Mouse (Mus musculus): Measurements from ENCODE around the gene Nedd9. TPM values are rescaled to one million over a fixed set of nuclear protein-coding genes. Genes with fewer than 3 reads are reported as not detected.

Gene Nedd9
- total and polyA plus RNA-seq, 3 experiments, result 15.2 to 28.9 (median 26.7) TPM

GRCm38 (mm10) chr13:41377856-41378255, 109.3 kb downstream of the Nedd9 start:
- TF ChIP-seq EP300 (IDR thresholded peaks at IDR 0.05; ENCODE audit: insufficient read depth, low read depth, low read length) (no peak), POLR2A (IDR thresholded peaks at IDR 0.05; ENCODE audit: insufficient read depth, low read depth, low read length) (no peak), CTCF (IDR thresholded peaks at IDR 0.05) (no peak)
- Histone ChIP-seq H3K9ac (ENCODE audit: low read depth, low read length) (no peak overlapping the region), H3K4me1 (ENCODE audit: control insufficient read depth, insufficient read depth, low read length) (no peaks in the 10 kb centered on the region), H3K79me2 (replicated peaks; ENCODE audit: control insufficient read depth, insufficient read depth, low read length) (no peaks in the 10 kb centered on the region), H3K27me3 (ENCODE audit: control insufficient read depth, insufficient read depth, low read length) (no peaks in the 10 kb centered on the region), H3K36me3 (ENCODE audit: control insufficient read depth, insufficient read depth, low read length) (no peaks in the 10 kb centered on the region), H3K27ac (no peak overlapping the region), H3K4me3 (no peak overlapping the region)
- 94% methylated on average over 9 of the region's 9 CpGs for WGBS
- DNase-seq, result no peak
- intact Hi-C loops (cut with DNase I), result no loop called here

GRCm38 (mm10) chr13:41377011-41377431, 110.1 kb downstream of the Nedd9 start:
- WGBS, result 85% methylated on average over 2 of the region's 2 CpGs
- intact Hi-C loops (cut with DNase I), result no loop called here
- peaks cover 2% of the 10 kb centered on the region; the same call in 1 of the 2 replicates for H3K4me1 ChIP-seq (ENCODE audit: control insufficient read depth, insufficient read depth, low read length)
- H3K79me2 ChIP-seq (replicated peaks; ENCODE audit: control insufficient read depth, insufficient read depth, low read length), result no peaks in the 10 kb centered on the region
- no peaks in the 10 kb centered on the region for H3K36me3 ChIP-seq (ENCODE audit: control insufficient read depth, insufficient read depth, low read length)
- H3K27me3 ChIP-seq (ENCODE audit: control insufficient read depth, insufficient read depth, low read length), result no peaks in the 10 kb centered on the region
- no peak for DNase-seq
- no peak overlapping the region for H3K9ac ChIP-seq (ENCODE audit: low read depth, low read length)
- TF ChIP-seq EP300 (IDR thresholded peaks at IDR 0.05; ENCODE audit: insufficient read depth, low read depth, low read length) (no peak), POLR2A (IDR thresholded peaks at IDR 0.05; ENCODE audit: insufficient read depth, low read depth, low read length) (no peak), CTCF (IDR thresholded peaks at IDR 0.05) (no peak)
- H3K27ac ChIP-seq, result no peak overlapping the region
- H3K4me3 ChIP-seq, result no peak overlapping the region

GRCm38 (mm10) chr13:41376111-41376510, 111.1 kb downstream of the Nedd9 start:
- intact Hi-C loops (cut with DNase I), result no loop called here

GRCm38 (mm10) chr13:41375696-41376095, 111.5 kb downstream of the Nedd9 start:
- DNase-seq, result no peak
- Histone ChIP-seq H3K27me3 (ENCODE audit: control insufficient read depth, insufficient read depth, low read length) (no peaks in the 10 kb centered on the region), H3K27ac (no peak overlapping the region), H3K4me1 (ENCODE audit: control insufficient read depth, insufficient read depth, low read length) (peaks cover 2% of the 10 kb centered on the region; the same call in 1 of the 2 replicates), H3K9ac (ENCODE audit: low read depth, low read length) (no peak overlapping the region), H3K36me3 (ENCODE audit: control insufficient read depth, insufficient read depth, low read length) (no peaks in the 10 kb centered on the region), H3K4me3 (no peak overlapping the region), H3K79me2 (replicated peaks; ENCODE audit: control insufficient read depth, insufficient read depth, low read length) (no peaks in the 10 kb centered on the region)
- intact Hi-C loops (cut with DNase I), result no loop called here
- 80% methylated on average over 6 of the region's 6 CpGs for WGBS
- TF ChIP-seq POLR2A (IDR thresholded peaks at IDR 0.05; ENCODE audit: insufficient read depth, low read depth, low read length), result no peak
- no peak for TF ChIP-seq EP300 (IDR thresholded peaks at IDR 0.05; ENCODE audit: insufficient read depth, low read depth, low read length)
- no peak for TF ChIP-seq CTCF (IDR thresholded peaks at IDR 0.05)

More at GRCm38 (mm10) chr13:41376111-41376510, 111.1 kb downstream of the Nedd9 start:
- Histone ChIP-seq H3K79me2 (replicated peaks; ENCODE audit: control insufficient read depth, insufficient read depth, low read length) (no peaks in the 10 kb centered on the region), H3K4me3 (no peak overlapping the region), H3K9ac (ENCODE audit: low read depth, low read length) (no peak overlapping the region), H3K27me3 (ENCODE audit: control insufficient read depth, insufficient read depth, low read length) (no peaks in the 10 kb centered on the region), H3K27ac (no peak overlapping the region), H3K4me1 (ENCODE audit: control insufficient read depth, insufficient read depth, low read length) (peaks cover 2% of the 10 kb centered on the region; the same call in 1 of the 2 replicates), H3K36me3 (ENCODE audit: control insufficient read depth, insufficient read depth, low read length) (no peaks in the 10 kb centered on the region)
- 88% methylated on average over 4 of the region's 4 CpGs for WGBS
- TF ChIP-seq EP300 (IDR thresholded peaks at IDR 0.05; ENCODE audit: insufficient read depth, low read depth, low read length) (no peak), CTCF (IDR thresholded peaks at IDR 0.05) (no peak), POLR2A (IDR thresholded peaks at IDR 0.05; ENCODE audit: insufficient read depth, low read depth, low read length) (no peak)
- DNase-seq, result no peak

- TF ChIP-seq CTCF (IDR thresholded peaks at IDR 0.05) (no peak), POLR2A (IDR thresholded peaks at IDR 0.05; ENCODE audit: insufficient read depth, low read depth, low read length) (no peak), EP300 (IDR thresholded peaks at IDR 0.05; ENCODE audit: insufficient read depth, low read depth, low read length) (no peak)
- Histone ChIP-seq H3K4me3 (no peak overlapping the region), H3K27me3 (ENCODE audit: control insufficient read depth, insufficient read depth, low read length) (no peaks in the 10 kb centered on the region), H3K27ac (no peak overlapping the region), H3K79me2 (replicated peaks; ENCODE audit: control insufficient read depth, insufficient read depth, low read length) (no peaks in the 10 kb centered on the region), H3K4me1 (ENCODE audit: control insufficient read depth, insufficient read depth, low read length) (peaks cover 2% of the 10 kb centered on the region; the same call in 1 of the 2 replicates), H3K36me3 (ENCODE audit: control insufficient read depth, insufficient read depth, low read length) (no peaks in the 10 kb centered on the region), H3K9ac (ENCODE audit: low read depth, low read length) (no peak overlapping the region)
- WGBS, result 88% methylated on average over 1 of the region's 1 CpGs
- intact Hi-C loops (cut with DNase I), result loop anchor here (5.0 kb wide), 1 partner anchor 182 kb away; no protein-coding TSS in a partner anchor
- no peak for DNase-seq
These were observed 112.3 kb downstream of the Nedd9 start for GRCm38 (mm10) chr13:41374886-41375285.

- Histone ChIP-seq H3K27me3 (ENCODE audit: control insufficient read depth, insufficient read depth, low read length) (no peaks in the 10 kb centered on the region), H3K4me3 (no peak overlapping the region), H3K9ac (ENCODE audit: low read depth, low read length) (no peak overlapping the region), H3K79me2 (replicated peaks; ENCODE audit: control insufficient read depth, insufficient read depth, low read length) (no peaks in the 10 kb centered on the region), H3K4me1 (ENCODE audit: control insufficient read depth, insufficient read depth, low read length) (peaks cover 2% of the 10 kb centered on the region; the same call in 1 of the 2 replicates), H3K27ac (peak overlapping the region; percentile 50; the same call in 1 of the 2 replicates), H3K36me3 (ENCODE audit: control insufficient read depth, insufficient read depth, low read length) (no peaks in the 10 kb centered on the region)
- TF ChIP-seq CTCF (IDR thresholded peaks at IDR 0.05), result no peak
- TF ChIP-seq EP300 (IDR thresholded peaks at IDR 0.05; ENCODE audit: insufficient read depth, low read depth, low read length), result peak; percentile 83; the same call in 1 of the 2 replicates
- 61% methylated on average over 8 of the region's 8 CpGs for WGBS
- intact Hi-C loops (cut with DNase I), result loop anchor here (5.0 kb wide), 1 partner anchor 184 kb away; no protein-coding TSS in a partner anchor
- peak in 1 of 2 experiments; percentile 60 for DNase-seq
These were observed 114.4 kb downstream of the Nedd9 start for GRCm38 (mm10) chr13:41372555-41373460.
